Mouse (Mus musculus): ENCODE data around the gene Tspan12.

DNA sequence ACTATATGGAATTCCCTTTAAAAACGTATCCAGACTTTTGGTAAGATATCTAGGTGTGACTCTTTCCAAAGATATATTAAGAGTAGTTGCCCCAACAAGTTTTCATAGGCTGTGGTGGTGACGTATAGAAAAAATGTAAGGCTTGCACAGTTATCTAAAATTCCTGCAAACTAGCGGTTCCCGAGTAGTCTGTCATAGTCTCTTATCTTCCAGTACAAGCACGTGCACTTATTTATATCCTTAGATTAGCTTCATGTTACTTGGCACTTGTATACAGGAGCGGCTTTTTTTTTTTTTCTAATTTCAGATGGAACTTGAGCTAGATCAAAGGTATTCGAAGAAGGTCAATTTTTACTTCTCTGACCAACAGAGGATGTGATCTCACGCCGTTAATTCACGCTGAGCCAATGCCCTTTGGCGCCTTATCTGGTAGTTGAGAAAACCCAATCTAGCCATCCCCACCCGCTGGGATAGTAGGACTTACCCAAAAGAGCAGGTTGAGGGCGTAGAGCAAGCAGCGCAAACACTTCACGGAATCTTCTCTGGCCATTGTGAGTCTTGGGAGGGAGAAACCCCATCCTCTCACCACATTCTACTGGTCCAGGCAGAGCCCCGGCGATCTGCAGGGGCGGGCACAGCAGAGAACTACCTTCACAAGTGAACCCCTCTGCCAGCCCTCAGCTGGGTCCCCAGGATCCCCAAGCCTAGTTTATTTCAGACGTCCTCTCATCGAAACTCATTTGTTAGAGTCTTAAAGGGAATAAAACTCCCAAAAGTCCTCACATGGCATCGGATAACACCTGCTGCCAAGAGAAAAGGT, 1.6 kb downstream of the Tspan12 start:
- TF ChIP-seq USF1 (IDR thresholded peaks at IDR 0.05; ENCODE audit: low read depth) (no peak), CEBPB (IDR thresholded peaks at IDR 0.05; ENCODE audit: insufficient read depth, poor library complexity, severe bottlenecking) (no peak), POLR2A (IDR thresholded peaks at IDR 0.05; ENCODE audit: insufficient read length, low read depth) (no peak)

All from myocyte (in vitro differentiated cells).